Mouse (Mus musculus) ES-E14 (cell line): ENCODE data around the gene Lyl1. TPM values are rescaled to one million over a fixed set of nuclear protein-coding genes. Genes with fewer than 3 reads are reported as not detected.
A peak's percentile ranks its signal among the peaks of the same experiment; 100 is the strongest.

Experiments used
- DNase-seq: peaks from one replicate; pipeline ENCODE4 v3.0.0-alpha.2; 2013; ENCODE audit warnings: low read depth, low spot score
- H3K27ac ChIP-seq: 2 replicates; pipeline ENCODE4 v1.5.1; 2012; ENCODE audit warnings: low read depth, mild to moderate bottlenecking, low read length, moderate library complexity, mixed read lengths; ENCODE audit not compliant: poor library complexity, insufficient read depth, severe bottlenecking
- H3K36me3 ChIP-seq: 2 replicates; pipeline ENCODE4 v1.6.1; 2012; ENCODE audit warnings: mild to moderate bottlenecking, low read length, moderate library complexity, mixed read lengths; ENCODE audit not compliant: control insufficient read depth, poor library complexity, insufficient read depth, severe bottlenecking
- H3K4me1 ChIP-seq, 2 experiments: fragments of 150-350 bp in 1 of 2; sonication (generic) in 1 of 2; 2 replicates each; pipeline ENCODE4 v1.6.1; 2012; ENCODE audit warnings: low read length in 2 of 2, mild to moderate bottlenecking in 1 of 2, mixed read lengths in 1 of 2; ENCODE audit not compliant: control insufficient read depth in 2 of 2, insufficient read depth in 2 of 2, poor library complexity in 1 of 2
- H3K4me3 ChIP-seq, 2 experiments: fragments of 150-350 bp in 1 of 2; sonication (generic) in 1 of 2; 2 replicates each; pipeline ENCODE4 v1.5.1; 2012; ENCODE audit warnings: low read length in 2 of 2, low read depth in 1 of 2, mild to moderate bottlenecking in 1 of 2, mixed read lengths in 1 of 2; ENCODE audit not compliant: insufficient read depth in 1 of 2, poor library complexity in 1 of 2, severe bottlenecking in 1 of 2
- H3K9ac ChIP-seq: 2 replicates; pipeline ENCODE4 v1.6.1; 2012; ENCODE audit warnings: low read depth, mild to moderate bottlenecking, low read length, mixed read lengths; ENCODE audit not compliant: poor library complexity, insufficient read depth, severe bottlenecking
- H3K9me3 ChIP-seq: fragments of 150-350 bp; sonication (generic); 2 replicates; pipeline ENCODE4 v1.6.1; 2012; ENCODE audit warnings: low read depth, mild to moderate bottlenecking, low read length; ENCODE audit not compliant: control insufficient read depth, insufficient read depth
- CHD2 ChIP-seq: IDR thresholded peaks from 2 replicates; pipeline ENCODE4 v1.6.1; 2014; ENCODE audit warnings: mild to moderate bottlenecking, low read depth, low read length, inconsistent platforms
- HCFC1 ChIP-seq: IDR thresholded peaks from 2 replicates; pipeline ENCODE4 v1.6.1; 2012; ENCODE audit warnings: low read length, inconsistent platforms, borderline replicate concordance; ENCODE audit not compliant: insufficient read depth
- MAFK ChIP-seq: IDR thresholded peaks from 2 replicates; pipeline ENCODE4 v1.6.1; 2014; ENCODE audit warnings: mild to moderate bottlenecking, low read depth, low read length, inconsistent platforms; ENCODE audit not compliant: insufficient read depth
- ZC3H11A ChIP-seq: IDR thresholded peaks from 2 replicates; pipeline ENCODE4 v1.6.1; 2012; ENCODE audit warnings: low read depth, mild to moderate bottlenecking, inconsistent platforms, low read length, borderline replicate concordance
- ZNF384 ChIP-seq: IDR thresholded peaks from 2 replicates; pipeline ENCODE4 v1.6.1; 2012; ENCODE audit warnings: low read depth, low read length, inconsistent platforms
- in situ Hi-C, 2 experiments: fragments of 600-800 bp; cut with MboI; formaldehyde crosslinking; loops; one replicate each; pipeline ENCODE4 v1.15.1; 2025; ENCODE audit warnings: low sequenced_read_pairs in 2 of 2, inconsistent platforms in 1 of 2; ENCODE audit not compliant: unreplicated experiment in 2 of 2
- total RNA-seq: library from RNA; depleted of rRNA; stranded (reverse); fragments of 300-350 nt; gene quantifications from 2 replicates; pipeline ENCODE4 v1.2.3, GENCODE M21; 2012

Gene Lyl1
- total RNA-seq, 1 experiment, result 0.49 TPM

- DNase-seq, result no peak
- Histone ChIP-seq H3K9me3 (no peaks in the 10 kb centered on the region), H3K36me3 (no peaks in the 10 kb centered on the region), H3K9ac (no peak overlapping the region), H3K4me1 (peaks cover 6 to 18% of the 10 kb centered on the region in 2 experiments; a peak in 2 of 4 replicates), H3K27ac (no peak overlapping the region), H3K4me3 (no peak overlapping the region)
- no peak for TF ChIP-seq CHD2
- TF ChIP-seq MAFK, result no peak
- no peak for TF ChIP-seq ZNF384
- no peak for TF ChIP-seq HCFC1
- TF ChIP-seq ZC3H11A, result no peak
- in situ Hi-C loops, result no loop called here
Observed at GRCm38 (mm10) chr8:84718476-84718875, 17.2 kb downstream of the Lyl1 start.

GRCm38 (mm10) chr8:84718959-84719690, 17.9 kb downstream of the Lyl1 start:
- Histone ChIP-seq H3K36me3 (no peaks in the 10 kb centered on the region), H3K27ac (no peak overlapping the region)
- TF ChIP-seq HCFC1 (no peak), CHD2 (no peak), MAFK (no peak), ZC3H11A (no peak), ZNF384 (no peak)

GRCm38 (mm10) chr8:84722530-84722849, 21.2 kb downstream of the Lyl1 start:
- no peaks in the 10 kb centered on the region for H3K9me3 ChIP-seq
- H3K36me3 ChIP-seq, result no peaks in the 10 kb centered on the region
- peaks cover 8 to 35% of the 10 kb centered on the region in 2 experiments; a peak in 3 of 4 replicates for H3K4me1 ChIP-seq
- no peak for TF ChIP-seq MAFK
- TF ChIP-seq CHD2, result no peak
- TF ChIP-seq HCFC1, result no peak
- no peak for TF ChIP-seq ZC3H11A
- TF ChIP-seq ZNF384, result no peak
- peak overlapping the region; percentile 65; the same call in 1 of the 2 replicates for H3K9ac ChIP-seq
- no peak for DNase-seq
- in situ Hi-C loops, result no loop called here
- H3K4me3 ChIP-seq, result 0 out of 4 replicates have a peak overlapping the region, but pooled peaks of 1 of the 2 experiments have one; percentile 13
- H3K27ac ChIP-seq, result peak overlapping the region; percentile 32; the same call in 1 of the 2 replicates

More at GRCm38 (mm10) chr8:84718959-84719690, 17.9 kb downstream of the Lyl1 start:
- H3K9ac ChIP-seq, result no peak overlapping the region
- no peak for DNase-seq
- in situ Hi-C loops, result no loop called here
- no peaks in the 10 kb centered on the region for H3K9me3 ChIP-seq
- peaks cover 6 to 23% of the 10 kb centered on the region in 2 experiments; a peak in 2 of 4 replicates for H3K4me1 ChIP-seq
- H3K4me3 ChIP-seq, result no peak overlapping the region

GRCm38 (mm10) chr8:84722850-84723570, 21.8 kb downstream of the Lyl1 start, which contains the start of gene G430095P16Rik:
Gene G430095P16Rik, plus strand, starts transcription at chr8:84723007.
- TF ChIP-seq ZC3H11A (no peak), CHD2 (no peak)
- H3K36me3 ChIP-seq, result no peaks in the 10 kb centered on the region
- no peaks in the 10 kb centered on the region for H3K9me3 ChIP-seq
- peak within 1 kb of the TSS; percentile 32 for H3K27ac ChIP-seq
- peaks cover 8 to 35% of the 10 kb centered on the region in 2 experiments; a peak in 3 of 4 replicates for H3K4me1 ChIP-seq
- peak within 1 kb of the TSS; percentile 65; the same call in 1 of the 2 replicates for H3K9ac ChIP-seq
- peak within 1 kb of the TSS in 1 of 2 experiments; percentile 13; a peak in 1 of 4 replicates for H3K4me3 ChIP-seq
- in situ Hi-C loops, result no loop called here
- no peak for DNase-seq
